Mouse (Mus musculus) embryonic facial prominence, embryonic 12.5 days (tissue): ENCODE measurements around the gene E130308A19Rik. TPM values are rescaled to one million over a fixed set of nuclear protein-coding genes. Genes with fewer than 3 reads are reported as not detected.
"Not testable (repeated sequence)": the region's sequence is repeated elsewhere in the genome, so short reads cannot be mapped to it uniquely, and the experiment has no call there.

Experiments used
- ATAC-seq: fragments of 200-750 bp; cut with Nextera tagmentation; 2 replicates; pipeline ENCODE4 v1.8.0; 2017; ENCODE audit not compliant: insufficient number of reproducible peaks, insufficient read depth, low FRiP score, low TSS enrichment
- H3K27ac ChIP-seq: fragments of 300-500 bp; sonication (generic); 2 replicates; pipeline ENCODE4 v1.5.1; 2016; ENCODE audit warnings: mild to moderate bottlenecking
- H3K27me3 ChIP-seq: fragments of 300-500 bp; sonication (generic); 2 replicates; pipeline ENCODE4 v1.6.1; 2016; ENCODE audit warnings: mild to moderate bottlenecking, moderate library complexity
- H3K36me3 ChIP-seq: fragments of 300-500 bp; sonication (generic); 2 replicates; pipeline ENCODE4 v1.6.1; 2016; ENCODE audit warnings: mild to moderate bottlenecking
- H3K4me1 ChIP-seq: fragments of 300-500 bp; sonication (generic); 2 replicates; pipeline ENCODE4 v1.6.1; 2016
- H3K4me2 ChIP-seq: fragments of 300-500 bp; sonication (generic); replicated peaks from 2 replicates; pipeline ENCODE4 v1.6.1; 2016; ENCODE audit warnings: mild to moderate bottlenecking, moderate library complexity
- H3K4me3 ChIP-seq: fragments of 300-500 bp; sonication (generic); 2 replicates; pipeline ENCODE4 v1.5.1; 2016; ENCODE audit warnings: mild to moderate bottlenecking
- H3K9ac ChIP-seq: fragments of 300-500 bp; sonication (generic); 2 replicates; pipeline ENCODE4 v1.6.1; 2016; ENCODE audit warnings: mild to moderate bottlenecking, moderate library complexity
- H3K9me3 ChIP-seq: fragments of 300-500 bp; sonication (generic); 2 replicates; pipeline ENCODE4 v1.6.1; 2016; ENCODE audit warnings: mild to moderate bottlenecking, moderate library complexity
- WGBS: fragments of 180-500 bp; shearing (Covaris S2); methylation state at CpG from one replicate; pipeline ENCODE4 v1.1.7; 2016; 5-methylcytosine and 5-hydroxymethylcytosine counted together
- polyA plus RNA-seq: library from polyadenylated mRNA; unstranded; fragments of >200 nt; fragmentation: Nextera tagmentation; extraction: Ambion mirVana; gene quantifications from 2 replicates; pipeline ENCODE4 v1.2.1, GENCODE M21; 2016

Gene E130308A19Rik
- polyA plus RNA-seq, 1 experiment from 2014 or later, result 40.3 TPM

DNA sequence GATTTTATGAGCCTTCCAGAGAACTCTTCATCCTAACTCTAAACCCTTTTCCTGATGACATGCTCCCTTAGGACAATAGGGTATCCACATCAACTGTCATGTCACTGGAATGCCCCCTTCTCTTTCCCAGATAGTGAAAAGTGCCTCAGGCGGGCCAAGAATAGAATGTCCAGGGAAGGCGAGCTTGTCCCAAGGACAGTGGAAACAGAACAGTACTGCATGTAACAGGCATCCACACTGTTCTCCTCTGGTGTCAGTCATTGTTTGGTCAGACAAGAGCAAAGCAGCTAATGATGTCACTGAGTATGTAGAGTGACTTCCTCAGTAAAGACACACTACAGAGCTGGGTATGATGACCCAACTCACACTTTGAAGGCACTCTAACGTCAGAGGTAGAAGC lies 151.8 kb downstream of the E130308A19Rik start:
- Histone ChIP-seq H3K4me2 (no peak overlapping the region), H3K4me3 (no peak overlapping the region), H3K27me3 (no peaks in the 10 kb centered on the region), H3K9me3 (no peaks in the 10 kb centered on the region), H3K4me1 (peaks cover 6% of the 10 kb centered on the region; the same call in 1 of the 2 replicates), H3K9ac (no peak overlapping the region), H3K27ac (no peak overlapping the region), H3K36me3 (peaks cover 9% of the 10 kb centered on the region; the same call in 1 of the 2 replicates)
- no peak for ATAC-seq
- 72% methylated on average over 3 of the region's 3 CpGs for WGBS

DNA sequence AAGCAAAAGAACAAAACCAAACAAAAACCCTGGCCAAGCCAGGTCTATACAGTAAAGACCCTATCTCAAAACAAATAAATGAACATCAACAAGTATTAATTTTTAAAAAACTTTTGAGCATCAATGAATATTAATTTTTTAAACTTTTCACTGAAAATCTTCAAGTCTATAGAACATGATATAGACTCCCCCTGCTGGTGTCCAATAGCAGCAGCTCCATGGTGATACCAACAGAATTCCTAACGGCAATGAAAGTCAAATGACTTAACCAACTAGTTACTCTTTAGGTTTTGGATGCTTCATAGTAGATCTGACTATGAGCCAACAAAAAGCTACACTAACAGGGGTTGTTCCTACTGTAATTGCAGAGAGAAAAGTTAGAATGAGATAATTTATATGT lies 154.6 kb downstream of the E130308A19Rik start:
- H3K36me3 ChIP-seq, result no peaks in the 10 kb centered on the region
- no peak overlapping the region for H3K4me2 ChIP-seq
- no peak for ATAC-seq
- no peak overlapping the region for H3K4me3 ChIP-seq
- 44% methylated on average over 1 of the region's 1 CpGs for WGBS
- H3K9me3 ChIP-seq, result no peaks in the 10 kb centered on the region
- H3K4me1 ChIP-seq, result peaks cover 6% of the 10 kb centered on the region; the same call in 1 of the 2 replicates
- H3K27ac ChIP-seq, result no peak overlapping the region
- H3K27me3 ChIP-seq, result no peaks in the 10 kb centered on the region
- H3K9ac ChIP-seq, result no peak overlapping the region

DNA sequence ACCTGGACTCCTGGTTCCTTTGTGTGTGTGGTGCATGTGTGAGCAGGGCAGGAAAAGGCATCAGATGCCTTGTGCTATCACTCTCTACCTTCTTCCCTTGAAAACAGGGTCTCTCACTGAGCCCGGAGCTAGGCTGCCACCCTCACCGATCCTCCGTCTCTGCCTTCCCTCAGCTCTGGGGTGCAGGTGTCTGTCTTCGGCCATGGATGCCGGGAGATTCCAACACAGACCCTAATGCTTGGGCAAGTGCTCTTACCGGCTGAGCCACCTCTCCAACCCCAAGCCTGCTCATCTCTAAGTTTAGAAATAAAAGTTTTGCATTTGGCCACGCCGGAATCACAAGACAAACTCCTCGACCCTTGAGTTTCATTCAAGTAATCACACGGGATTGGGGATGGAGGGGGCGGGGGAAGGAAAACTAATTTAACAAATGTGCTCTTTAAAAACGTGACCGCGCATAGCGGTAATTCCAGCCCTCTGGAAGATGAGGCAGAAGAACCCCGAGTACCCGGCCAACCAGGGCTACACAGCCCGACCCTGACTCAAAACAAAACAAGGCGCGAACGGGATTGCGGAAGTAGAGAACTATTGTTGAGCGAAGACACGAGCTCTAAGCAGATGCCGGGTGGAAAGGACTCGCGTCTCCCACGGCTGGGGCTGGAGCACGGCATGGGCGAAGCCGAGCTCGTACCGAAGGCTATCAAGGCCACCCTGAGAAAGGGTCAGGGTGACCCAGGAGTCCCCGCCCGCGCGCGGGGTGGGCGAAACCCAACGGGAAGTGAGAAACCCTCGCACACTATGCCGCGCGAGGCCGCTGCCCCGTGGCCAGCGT lies 157.1 kb downstream of the E130308A19Rik start:
- H3K36me3 ChIP-seq, result no peaks in the 10 kb centered on the region
- ATAC-seq, result peak; percentile 64
- H3K9ac ChIP-seq, result peak overlapping the region; percentile 71
- H3K4me3 ChIP-seq, result peak overlapping the region; percentile 85
- no peaks in the 10 kb centered on the region for H3K9me3 ChIP-seq
- peak overlapping the region; percentile 47; the same call in 1 of the 2 replicates for H3K27ac ChIP-seq
- peak overlapping the region; percentile 84 for H3K4me2 ChIP-seq
- WGBS, result under 1% methylated on average over 47 of the region's 47 CpGs
- no peaks in the 10 kb centered on the region for H3K27me3 ChIP-seq
- H3K4me1 ChIP-seq, result peaks cover 6% of the 10 kb centered on the region; the same call in 1 of the 2 replicates

DNA sequence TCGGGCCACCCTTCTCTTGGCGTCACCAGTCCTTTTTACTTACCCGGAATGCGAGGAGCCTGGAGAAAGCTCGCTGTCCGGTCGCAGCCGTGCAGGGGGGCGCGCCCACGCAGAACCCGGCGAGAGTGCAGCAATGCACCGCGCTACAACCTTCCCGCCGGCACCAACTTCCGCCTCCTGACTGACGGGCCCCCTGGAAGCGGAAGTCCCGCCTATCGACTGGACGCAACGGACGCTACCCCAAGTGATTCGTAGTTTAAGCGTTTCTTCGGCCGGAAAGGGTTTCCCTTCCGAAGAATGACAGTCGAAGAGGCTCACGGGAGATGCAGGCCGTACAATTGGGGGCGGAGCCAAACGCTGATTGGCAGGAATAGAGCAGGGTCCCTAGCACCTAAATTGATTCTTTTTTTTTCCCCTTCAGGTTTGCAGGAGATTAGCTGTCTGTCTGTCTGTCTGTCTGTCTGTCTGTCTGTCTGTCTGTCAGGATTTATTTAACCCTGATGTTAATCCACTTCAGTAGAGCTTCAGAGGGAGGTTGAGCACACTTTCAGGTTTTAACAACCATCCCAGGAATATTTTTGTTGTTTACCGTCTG lies 157.8 kb downstream of the E130308A19Rik start:
- 1% methylated on average over 36 of the region's 36 CpGs for WGBS
- Histone ChIP-seq H3K36me3 (no peaks in the 10 kb centered on the region), H3K9ac (peak overlapping the region; percentile 71), H3K4me3 (peak overlapping the region; percentile 85), H3K4me1 (peaks cover 6% of the 10 kb centered on the region; the same call in 1 of the 2 replicates), H3K27me3 (no peaks in the 10 kb centered on the region), H3K27ac (peak overlapping the region; percentile 47), H3K4me2 (peak overlapping the region; percentile 84), H3K9me3 (no peaks in the 10 kb centered on the region)
- peak; percentile 95 for ATAC-seq

DNA sequence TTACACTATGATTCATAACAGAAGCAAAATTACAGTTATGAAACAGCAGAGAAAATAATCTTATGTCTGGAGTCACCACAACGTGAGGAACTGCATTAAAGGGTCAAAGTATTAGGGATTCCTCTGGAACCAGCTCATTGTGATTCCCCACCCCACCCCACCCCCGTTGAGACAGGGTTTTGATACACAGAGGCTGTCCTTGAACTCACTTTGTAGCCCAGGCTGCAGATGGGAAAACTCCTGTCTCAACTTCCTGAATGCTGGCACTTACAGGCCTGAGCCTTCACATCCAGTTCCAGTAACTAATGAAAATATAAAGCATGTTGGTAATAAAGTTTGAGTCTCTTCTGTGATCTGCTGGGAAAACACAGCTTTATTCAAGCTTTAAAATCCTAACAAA lies 159.4 kb downstream of the E130308A19Rik start:
- H3K9me3 ChIP-seq, result no peaks in the 10 kb centered on the region
- WGBS, result 19% methylated on average over 2 of the region's 2 CpGs

DNA sequence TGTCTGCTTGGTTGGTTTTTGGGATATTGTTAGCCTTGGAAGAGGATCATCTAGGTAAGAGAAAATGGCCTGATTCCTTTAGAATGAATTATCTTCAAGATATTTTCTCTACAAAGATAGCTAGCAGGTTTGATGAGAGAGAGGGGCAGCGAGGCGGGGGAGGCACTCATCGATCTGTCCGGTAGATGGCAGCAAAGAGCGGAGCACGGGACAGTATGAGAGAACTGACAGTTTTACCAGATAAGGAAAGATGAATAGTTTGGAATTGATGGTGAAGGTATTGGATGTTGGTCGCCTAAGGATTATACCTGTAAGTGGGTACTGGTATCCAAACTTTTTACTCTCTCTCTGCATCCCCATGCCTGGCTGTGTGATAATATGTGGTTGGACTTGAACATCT lies 160.7 kb downstream of the E130308A19Rik start:
- Histone ChIP-seq H3K4me2 (no peak overlapping the region), H3K27ac (no peak overlapping the region), H3K4me1 (peaks cover 4% of the 10 kb centered on the region; the same call in 1 of the 2 replicates), H3K27me3 (no peaks in the 10 kb centered on the region), H3K9ac (no peak overlapping the region), H3K9me3 (no peaks in the 10 kb centered on the region), H3K36me3 (no peaks in the 10 kb centered on the region), H3K4me3 (no peak overlapping the region)
- no peak for ATAC-seq
- WGBS, result 2% methylated on average over 7 of the region's 7 CpGs

More for the DNA sequence above, 159.4 kb downstream of the E130308A19Rik start:
- no peak overlapping the region for H3K4me3 ChIP-seq
- H3K9ac ChIP-seq, result no peak overlapping the region
- H3K4me2 ChIP-seq, result no peak overlapping the region
- H3K27me3 ChIP-seq, result no peaks in the 10 kb centered on the region
- no peak for ATAC-seq
- no peaks in the 10 kb centered on the region for H3K36me3 ChIP-seq
- H3K4me1 ChIP-seq, result peaks cover 6% of the 10 kb centered on the region; the same call in 1 of the 2 replicates
- no peak overlapping the region for H3K27ac ChIP-seq

DNA sequence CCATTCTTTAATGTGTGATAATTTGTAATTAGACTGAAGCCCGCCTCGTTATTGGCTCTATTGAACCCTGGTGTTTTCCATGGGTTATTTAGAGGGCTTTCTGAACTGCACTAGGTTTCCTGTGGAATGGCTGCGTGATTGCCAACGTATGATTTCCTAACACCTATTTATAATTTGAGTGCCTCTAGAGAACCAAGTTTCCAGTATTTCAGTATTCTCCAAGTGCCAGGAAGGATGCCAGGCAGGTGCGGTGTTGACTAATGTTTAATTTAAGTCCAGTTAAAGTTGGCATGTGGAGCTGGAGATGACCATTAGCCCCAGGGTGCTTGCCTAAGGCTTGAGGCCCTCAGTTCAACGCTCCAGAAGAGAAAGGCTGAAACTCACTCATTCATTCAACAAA lies 161.1 kb downstream of the E130308A19Rik start:
- no peaks in the 10 kb centered on the region for H3K27me3 ChIP-seq
- no peak overlapping the region for H3K4me2 ChIP-seq
- H3K9me3 ChIP-seq, result no peaks in the 10 kb centered on the region
- H3K4me1 ChIP-seq, result peaks cover 3% of the 10 kb centered on the region; the same call in 1 of the 2 replicates
- ATAC-seq, result no peak
- no peak overlapping the region for H3K4me3 ChIP-seq
- 63% methylated on average over 6 of the region's 6 CpGs for WGBS
- H3K9ac ChIP-seq, result no peak overlapping the region
- H3K36me3 ChIP-seq, result no peaks in the 10 kb centered on the region
- H3K27ac ChIP-seq, result no peak overlapping the region

DNA sequence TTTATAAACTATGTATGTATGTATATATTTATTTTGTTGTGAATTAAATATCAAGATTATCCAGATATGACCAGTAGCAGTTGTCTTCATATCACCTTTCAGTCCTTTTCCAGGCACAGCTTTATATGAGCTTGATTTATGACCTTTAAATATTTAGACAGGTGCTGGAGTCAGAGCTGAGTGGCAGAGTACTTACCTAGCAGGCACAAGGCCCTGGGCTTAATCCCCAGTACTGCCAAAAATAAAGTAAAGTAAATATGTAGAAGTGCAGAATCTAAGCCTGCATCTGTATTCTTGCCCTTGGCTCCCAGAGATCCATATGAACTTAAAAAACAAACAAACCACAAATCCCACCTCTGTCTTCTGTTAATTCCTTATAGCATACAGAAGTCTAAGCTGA lies 163.0 kb downstream of the E130308A19Rik start:
- H3K4me2 ChIP-seq, result no peak overlapping the region
- no peak overlapping the region for H3K9ac ChIP-seq
- no peaks in the 10 kb centered on the region for H3K36me3 ChIP-seq
- H3K4me1 ChIP-seq, result no peaks in the 10 kb centered on the region
- H3K4me3 ChIP-seq, result no peak overlapping the region
- no peaks in the 10 kb centered on the region for H3K9me3 ChIP-seq
- ATAC-seq, result no peak
- no peaks in the 10 kb centered on the region for H3K27me3 ChIP-seq
- H3K27ac ChIP-seq, result no peak overlapping the region

DNA sequence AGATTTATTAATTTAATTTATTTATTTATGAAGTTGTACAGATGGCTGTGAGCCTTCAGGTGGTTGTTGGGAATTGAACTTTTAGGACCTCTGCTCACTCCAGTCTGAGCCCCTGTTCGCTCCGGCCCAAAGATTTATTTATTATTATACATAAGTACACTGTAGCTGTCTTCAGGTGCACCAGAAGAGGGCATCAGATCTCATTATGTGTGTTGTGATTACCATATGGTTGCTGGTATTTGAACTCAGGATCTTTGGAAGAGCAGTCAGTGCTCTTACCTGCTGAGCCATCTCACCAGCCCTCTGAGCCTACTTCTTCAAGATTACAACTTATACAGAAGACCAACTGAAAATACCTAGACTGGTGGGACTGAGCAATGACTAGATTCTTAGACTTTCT lies 167.6 kb downstream of the E130308A19Rik start:
- not testable (repeated sequence) for H3K27ac ChIP-seq, H3K4me2 ChIP-seq, ATAC-seq, H3K4me3 ChIP-seq, H3K9me3 ChIP-seq, H3K36me3 ChIP-seq, H3K27me3 ChIP-seq, H3K4me1 ChIP-seq, H3K9ac ChIP-seq
- WGBS, result 83% methylated on average over 2 of the region's 2 CpGs

DNA sequence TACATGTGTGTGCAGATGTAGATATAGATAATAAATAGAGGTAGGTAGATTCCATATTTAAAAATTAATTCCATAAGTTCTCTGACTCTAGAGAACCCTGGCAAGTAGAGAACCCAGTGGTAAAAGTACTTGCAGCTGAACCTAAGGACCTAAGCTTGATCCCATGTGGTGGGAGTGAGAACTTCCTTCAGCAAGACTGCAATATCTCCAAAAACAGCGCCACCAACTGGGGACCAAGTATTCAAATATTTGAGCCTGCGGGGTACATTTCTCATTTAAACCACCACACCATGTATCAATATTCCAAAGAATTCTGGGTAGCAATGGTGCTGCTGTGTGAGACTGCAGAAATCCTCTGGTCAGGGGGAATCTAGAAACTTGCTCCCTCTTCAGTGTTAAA lies 168.1 kb downstream of the E130308A19Rik start:
- Histone ChIP-seq H3K9ac (no peak overlapping the region), H3K36me3 (no peaks in the 10 kb centered on the region), H3K27ac (no peak overlapping the region), H3K4me3 (no peak overlapping the region), H3K27me3 (no peaks in the 10 kb centered on the region), H3K9me3 (no peaks in the 10 kb centered on the region), H3K4me1 (no peaks in the 10 kb centered on the region), H3K4me2 (no peak overlapping the region)
- ATAC-seq, result no peak
- WGBS, result 68% methylated on average over 2 of the region's 2 CpGs

DNA sequence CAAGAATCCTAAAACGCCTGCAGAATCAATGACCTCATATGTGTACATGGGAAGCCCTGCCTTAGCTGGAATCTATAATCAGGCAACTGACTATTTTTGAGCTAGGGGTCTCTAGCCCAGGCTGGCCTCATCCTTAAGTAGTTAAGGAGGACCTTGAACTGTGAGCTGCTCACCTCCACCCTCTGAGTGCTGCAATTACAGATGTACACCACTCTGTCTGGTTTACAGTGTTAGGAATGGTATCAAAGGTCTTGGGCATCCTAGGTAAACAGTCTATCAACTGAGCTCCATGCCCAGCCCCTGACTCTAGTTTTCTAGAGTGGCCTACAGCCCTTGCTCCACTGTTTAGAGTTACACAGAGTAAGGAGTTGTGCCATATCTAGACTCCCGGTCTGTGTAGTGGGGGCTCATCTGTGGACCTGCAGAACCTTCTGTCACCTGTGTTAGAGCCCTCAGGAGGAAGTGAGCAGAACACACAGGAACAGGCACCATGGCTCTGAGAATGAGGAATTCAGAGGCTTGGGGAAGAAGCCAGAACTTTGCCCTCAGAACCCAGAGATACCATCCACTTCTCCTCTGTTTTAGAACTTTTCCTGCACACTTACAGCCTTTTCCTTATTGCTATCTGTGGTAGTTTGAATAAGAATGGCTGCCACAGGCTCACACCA lies 169.9 kb downstream of the E130308A19Rik start:
- Histone ChIP-seq H3K4me2 (no peak overlapping the region), H3K4me3 (no peak overlapping the region), H3K9me3 (no peaks in the 10 kb centered on the region), H3K9ac (no peak overlapping the region), H3K27ac (no peak overlapping the region), H3K4me1 (no peaks in the 10 kb centered on the region), H3K27me3 (no peaks in the 10 kb centered on the region), H3K36me3 (no peaks in the 10 kb centered on the region)
- ATAC-seq, result no peak
- WGBS, result 80% methylated on average over 2 of the region's 2 CpGs
